Mouse (Mus musculus) testis, adult 2 months (tissue): ENCODE data around the gene Lrrc10b.

ENCODE experiments used
- CTCF ChIP-seq: fragments of 200-500 bp; IDR thresholded peaks from 2 replicates; pipeline ENCODE4 v1.5.1; 2012; ENCODE audit warnings: low read depth, mild to moderate bottlenecking, inconsistent platforms, low read length, moderate library complexity; ENCODE audit not compliant: control insufficient read depth, insufficient read depth, insufficient replicate concordance
- POLR2A ChIP-seq: fragments of 200-500 bp; IDR thresholded peaks from 2 replicates; pipeline ENCODE4 v1.6.1; 2012; ENCODE audit warnings: low read depth, mild to moderate bottlenecking, inconsistent platforms, low read length, moderate library complexity; ENCODE audit not compliant: control insufficient read depth

DNA sequence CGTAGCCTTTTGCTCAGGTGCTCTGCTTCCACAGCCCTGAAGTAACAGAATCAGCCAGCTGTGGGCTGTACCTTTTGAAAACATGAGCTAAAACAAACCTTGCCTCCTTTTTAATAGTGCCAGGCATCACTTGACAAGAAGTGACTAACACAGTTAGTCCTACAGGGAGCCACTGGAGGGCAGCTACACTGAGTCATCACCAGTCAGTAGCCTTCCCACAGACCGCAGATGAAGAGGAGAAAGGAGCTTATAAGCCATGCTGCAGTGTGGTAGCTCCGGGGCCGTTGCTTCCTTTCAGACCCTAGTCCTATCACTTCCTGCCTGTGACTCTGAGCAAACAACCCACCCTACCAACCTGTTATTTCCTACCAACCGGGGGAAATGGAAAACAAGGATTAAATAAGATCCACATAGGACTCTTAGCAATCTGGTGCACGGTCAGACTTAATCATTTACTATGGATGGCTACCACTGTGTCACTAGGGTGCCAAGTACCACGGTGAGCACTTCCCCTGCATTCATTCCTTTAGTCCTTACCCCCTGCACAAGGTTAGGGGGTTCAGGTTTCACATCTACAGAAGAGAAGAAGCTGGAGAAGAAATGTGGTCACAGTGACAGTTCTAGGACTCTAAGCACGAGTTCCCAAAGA is 40.4 kb upstream of the Lrrc10b start:
- no peak for TF ChIP-seq POLR2A
- no peak for TF ChIP-seq CTCF
